Mouse (Mus musculus) brain, embryonic 18.5 days (tissue): ENCODE results near the gene Idua.

Source experiments
- DNase-seq: peaks from one replicate; pipeline ENCODE4 v3.0.0-alpha.2; 2012; ENCODE audit warnings: low read depth, low spot score

The Idua gene

GRCm38 (mm10) chr5:108654444-108654990, 5.6 kb upstream of the Idua start:
- no peak for DNase-seq

- DNase-seq: no peak
Observed at GRCm38 (mm10) chr5:108655381-108655780, 4.8 kb upstream of the Idua start.

- DNase-seq: no peak
Observed at GRCm38 (mm10) chr5:108655891-108656650, 4.1 kb upstream of the Idua start.

GRCm38 (mm10) chr5:108657406-108657805, 2.7 kb upstream of the Idua start:
- no peak for DNase-seq

GRCm38 (mm10) chr5:108658611-108659010, 1.5 kb upstream of the Idua start:
- DNase-seq: no peak

- peak; percentile 70 for DNase-seq
Observed at GRCm38 (mm10) chr5:108660632-108661268, 619 bp downstream of the Idua start.

- no peak for DNase-seq
Observed at GRCm38 (mm10) chr5:108662772-108663171, 2.6 kb downstream of the Idua start.

GRCm38 (mm10) chr5:108665066-108665465, 4.9 kb downstream of the Idua start:
- no peak for DNase-seq

- DNase-seq: no peak
Observed at GRCm38 (mm10) chr5:108667370-108667769, 7.2 kb downstream of the Idua start.

GRCm38 (mm10) chr5:108668387-108668932, 8.3 kb downstream of the Idua start:
- DNase-seq: no peak

- DNase-seq: peak; percentile 56
Observed at GRCm38 (mm10) chr5:108668977-108669936, 9.1 kb downstream of the Idua start, which contains the start of gene Dgkq. Dgkq (minus strand) TSS chr5:108669672.

GRCm38 (mm10) chr5:108669986-108670385, 9.9 kb downstream of the Idua start:
- DNase-seq: no peak

- DNase-seq: no peak
Observed at GRCm38 (mm10) chr5:108670785-108671184, 10.7 kb downstream of the Idua start.

- no peak for DNase-seq
Observed at GRCm38 (mm10) chr5:108671757-108672156, 11.6 kb downstream of the Idua start.

GRCm38 (mm10) chr5:108674624-108675023, 14.5 kb downstream of the Idua start:
- DNase-seq: no peak

GRCm38 (mm10) chr5:108675251-108675816, 15.2 kb downstream of the Idua start, which contains the start of gene Slc26a1:
Slc26a1 (minus strand) TSS chr5:108675569.
- DNase-seq: no peak

- no peak for DNase-seq
Observed at GRCm38 (mm10) chr5:108676772-108677498, 16.8 kb downstream of the Idua start.

- peak; percentile 72 for DNase-seq
Observed at GRCm38 (mm10) chr5:108677605-108678295, 17.6 kb downstream of the Idua start.

- DNase-seq: no peak
Observed at GRCm38 (mm10) chr5:108678296-108678854, 18.2 kb downstream of the Idua start.
